Mouse (Mus musculus) retina, postnatal 7 days (tissue): ENCODE data around the gene Fam71e1.

Experiments used
- DNase-seq: peaks from one replicate; pipeline ENCODE4 v3.0.0-alpha.2; 2012; ENCODE audit warnings: low read depth, low spot score

Fam71e1 gene

DNA sequence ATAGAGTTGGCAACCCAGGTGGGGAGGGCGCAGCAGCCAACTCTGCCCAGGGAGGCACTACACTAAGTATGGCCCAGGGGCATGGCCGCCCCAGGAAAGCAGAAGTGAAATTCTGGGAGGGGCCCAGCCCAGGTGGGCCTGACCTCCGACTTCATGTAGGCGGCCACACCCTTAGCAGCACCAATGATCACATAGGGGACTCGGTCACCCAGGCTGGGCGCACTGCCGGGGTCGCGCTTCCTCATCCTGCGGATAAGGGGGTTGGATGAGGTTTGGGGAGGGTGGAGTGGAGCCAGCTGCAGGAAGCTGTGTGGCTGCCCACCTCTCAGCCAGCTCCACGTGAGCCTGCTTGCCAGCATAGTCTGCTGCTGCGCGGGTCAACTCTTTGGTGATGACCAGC lies 37.9 kb downstream of the Fam71e1 start:
- DNase-seq, result no peak

DNA sequence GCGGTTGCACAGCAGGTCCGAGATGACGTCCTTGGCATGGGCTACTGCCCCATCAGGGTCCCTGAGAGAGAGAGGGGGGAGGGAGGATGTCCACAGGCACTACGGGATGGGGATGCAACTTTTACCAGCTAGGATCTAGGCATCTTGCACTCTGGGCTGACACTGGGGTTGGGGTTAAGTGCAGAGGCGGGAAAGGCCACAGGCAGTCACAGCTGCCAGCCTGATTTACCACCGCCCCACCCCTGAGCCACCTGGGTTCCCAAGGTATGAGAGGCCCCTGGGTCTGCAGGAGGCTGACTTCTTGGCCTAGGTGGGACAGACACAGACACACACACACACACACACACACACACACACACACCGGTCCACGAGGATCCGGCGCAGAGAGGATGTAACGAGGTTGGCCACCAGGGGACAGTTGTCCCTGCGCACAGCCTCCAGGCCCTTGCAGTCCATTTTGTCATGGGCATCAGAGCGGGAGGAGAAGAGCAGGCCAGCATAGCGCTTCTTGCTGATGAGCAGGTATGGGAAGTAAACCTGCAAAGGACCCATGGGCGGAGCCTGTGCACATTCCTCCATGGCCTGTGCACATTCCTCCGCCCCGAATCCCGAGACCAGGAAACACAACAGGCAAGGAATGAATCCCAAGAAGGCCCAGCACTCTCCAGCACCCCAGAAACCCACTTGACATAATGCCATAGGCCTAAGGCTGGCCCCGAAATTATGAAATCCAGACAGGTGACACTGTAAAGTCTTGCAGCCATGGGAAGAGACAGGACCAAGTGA lies 38.5 kb downstream of the Fam71e1 start:
- no peak for DNase-seq

DNA sequence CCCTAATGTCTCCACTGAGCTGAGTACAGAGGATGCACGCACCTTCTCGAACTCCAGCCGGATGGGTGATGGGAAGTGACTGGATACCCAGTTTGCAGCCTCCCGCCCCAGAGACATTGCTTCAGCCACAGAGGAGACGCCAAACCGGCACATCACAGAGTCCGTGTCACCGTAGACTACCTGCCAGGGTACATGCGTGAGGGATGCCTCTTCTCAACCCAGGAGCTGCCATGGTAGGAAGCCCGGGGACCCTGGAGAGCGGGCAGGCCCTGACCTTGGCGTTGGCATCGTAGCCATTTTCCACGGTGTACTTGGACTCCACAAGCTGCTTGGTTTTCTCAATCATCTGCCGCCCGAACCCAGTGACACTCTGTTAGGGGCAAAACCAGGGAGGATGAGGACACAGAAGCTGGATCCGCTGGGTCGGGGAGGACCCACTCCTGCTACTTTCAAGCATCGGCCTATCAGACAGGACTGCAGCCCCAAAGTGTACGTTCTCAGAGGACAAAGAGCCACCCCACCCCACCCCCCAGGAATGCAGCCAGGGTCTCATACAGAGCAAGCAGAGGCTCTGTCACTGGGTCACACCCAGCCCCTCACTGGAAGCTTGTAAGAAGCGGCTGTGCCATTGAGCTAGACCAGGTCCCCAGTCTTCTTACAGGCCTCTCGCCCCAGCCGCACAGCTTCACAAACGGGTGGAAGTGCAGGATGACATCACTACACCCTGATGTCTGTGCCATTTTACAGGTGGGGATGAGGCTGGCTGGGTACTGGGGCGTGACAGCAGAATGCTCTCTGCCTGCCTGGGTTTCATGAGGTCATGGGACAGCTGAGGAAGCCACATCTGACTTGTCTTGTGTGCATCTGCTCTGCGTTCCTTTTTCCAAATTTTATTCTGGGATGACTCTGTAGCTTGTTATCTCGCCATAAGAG lies 39.5 kb downstream of the Fam71e1 start:
- DNase-seq, result no peak

DNA sequence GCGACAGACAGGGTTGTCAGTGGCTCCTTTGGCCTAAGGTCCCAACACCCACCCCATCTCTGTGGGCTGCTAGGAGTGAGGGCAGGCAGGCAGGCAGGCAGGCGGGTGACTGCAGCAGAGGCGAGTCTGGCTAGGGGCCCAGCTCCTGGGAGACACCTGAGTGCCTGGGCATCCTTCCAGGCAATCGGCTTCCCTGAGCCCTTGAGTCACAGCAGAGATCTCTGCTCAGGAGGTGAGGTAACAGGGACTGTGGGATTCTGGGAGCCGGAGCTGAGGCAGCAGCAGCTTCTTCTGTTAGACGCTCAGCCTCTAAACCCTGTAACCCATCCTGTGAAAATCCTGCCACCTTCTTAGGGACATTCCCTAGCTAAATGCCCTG lies 40.2 kb downstream of the Fam71e1 start:
- DNase-seq, result no peak

DNA sequence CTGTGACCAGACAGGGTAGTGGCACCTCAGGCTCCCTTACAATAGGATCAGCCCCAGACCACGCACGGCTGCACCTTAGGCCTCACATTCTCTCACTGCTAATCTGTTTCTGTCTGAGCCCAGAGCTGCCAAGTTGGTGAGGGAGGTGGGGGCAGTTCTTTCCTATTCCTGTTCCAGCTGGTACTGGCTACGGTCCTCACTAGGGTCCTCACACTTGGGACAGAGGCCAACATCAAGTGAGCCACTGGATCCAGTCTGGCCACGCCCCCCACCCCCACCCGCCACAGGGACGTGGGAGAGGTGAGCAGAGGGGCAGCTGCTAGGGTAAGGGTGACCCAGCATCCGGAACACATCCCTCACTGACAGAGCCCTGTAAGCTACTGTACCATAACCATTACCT lies 40.6 kb downstream of the Fam71e1 start:
- no peak for DNase-seq

DNA sequence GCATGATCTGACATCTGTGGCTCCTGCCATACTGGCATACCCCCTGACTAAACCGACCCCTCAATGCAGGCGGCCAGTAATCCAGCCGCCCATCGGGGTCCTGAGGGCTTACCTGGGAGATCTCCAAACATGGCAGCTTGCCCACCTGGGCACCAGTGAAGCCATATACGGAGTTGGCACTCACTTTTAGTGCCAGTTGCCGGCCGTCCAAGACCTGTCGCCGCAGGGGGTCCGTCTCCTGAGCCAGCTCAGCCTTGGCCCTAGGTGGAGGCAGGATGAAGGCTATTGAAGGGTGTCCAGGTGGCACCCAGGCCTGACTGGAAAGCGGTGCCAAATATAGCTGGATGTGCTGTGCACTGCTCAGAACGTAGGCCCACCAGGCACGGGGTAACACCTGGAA lies 41.1 kb downstream of the Fam71e1 start:
- DNase-seq, result no peak

DNA sequence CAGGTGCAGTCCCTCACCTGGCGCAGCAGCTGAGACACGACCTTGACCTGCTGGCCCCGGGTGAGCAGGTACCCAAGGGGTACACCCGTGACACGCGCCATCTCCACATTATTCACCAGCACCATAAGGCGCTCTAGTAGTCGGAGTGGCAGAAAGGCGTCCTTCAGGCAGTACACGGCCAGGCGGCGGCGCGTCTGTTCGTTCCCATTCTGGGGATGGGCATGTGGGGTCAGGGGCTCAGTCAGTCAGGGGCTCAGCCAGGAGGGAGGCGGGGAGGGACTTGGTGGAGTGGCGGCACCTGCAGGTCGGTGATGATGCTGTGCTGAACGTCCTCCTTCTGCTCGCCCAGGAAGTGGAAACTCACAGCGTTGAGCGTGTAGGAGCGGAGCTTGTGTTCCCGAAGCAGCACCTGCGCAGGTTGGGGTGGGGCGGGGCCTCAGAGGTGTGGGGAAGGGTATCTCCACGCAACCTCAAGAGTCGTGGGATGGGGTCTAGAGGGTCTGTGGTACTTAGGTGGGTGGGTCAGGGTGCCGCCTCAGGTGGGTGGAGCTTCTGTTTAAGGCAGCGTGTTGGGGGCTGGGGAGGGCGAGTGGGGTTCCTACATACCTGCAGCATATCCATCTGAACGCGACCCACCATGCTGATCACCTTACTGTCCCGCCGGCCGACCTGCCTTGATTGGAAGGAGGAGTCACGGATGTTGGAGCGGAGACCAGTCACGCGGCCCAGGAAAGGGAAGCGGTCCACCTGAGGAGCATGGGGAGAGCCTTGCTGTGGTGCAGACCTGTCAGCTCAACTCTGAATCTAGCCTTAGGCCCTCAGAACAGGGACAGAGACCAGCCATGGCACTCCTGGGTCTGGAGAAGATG lies 42.6 kb downstream of the Fam71e1 start:
- no peak for DNase-seq

DNA sequence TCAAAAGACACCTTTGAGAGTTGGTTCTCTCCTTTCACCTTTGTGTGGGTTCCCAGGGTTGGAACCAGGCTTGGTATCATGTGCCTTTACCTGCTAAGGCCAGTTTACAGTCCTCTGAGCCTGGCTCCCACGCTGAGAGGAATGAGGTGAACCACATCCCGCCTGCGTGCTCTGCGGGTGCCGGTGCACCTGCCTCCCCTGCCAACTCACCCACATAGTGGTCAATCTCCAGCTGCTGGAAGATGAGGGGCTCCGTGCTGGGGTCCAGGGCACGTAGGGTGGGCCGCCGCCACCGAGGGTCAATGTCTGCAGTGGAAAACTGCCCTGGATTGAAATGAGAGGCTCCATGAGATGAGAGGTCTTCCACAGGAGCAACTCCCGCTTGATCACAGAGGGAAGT lies 46.2 kb downstream of the Fam71e1 start:
- DNase-seq, result no peak

DNA sequence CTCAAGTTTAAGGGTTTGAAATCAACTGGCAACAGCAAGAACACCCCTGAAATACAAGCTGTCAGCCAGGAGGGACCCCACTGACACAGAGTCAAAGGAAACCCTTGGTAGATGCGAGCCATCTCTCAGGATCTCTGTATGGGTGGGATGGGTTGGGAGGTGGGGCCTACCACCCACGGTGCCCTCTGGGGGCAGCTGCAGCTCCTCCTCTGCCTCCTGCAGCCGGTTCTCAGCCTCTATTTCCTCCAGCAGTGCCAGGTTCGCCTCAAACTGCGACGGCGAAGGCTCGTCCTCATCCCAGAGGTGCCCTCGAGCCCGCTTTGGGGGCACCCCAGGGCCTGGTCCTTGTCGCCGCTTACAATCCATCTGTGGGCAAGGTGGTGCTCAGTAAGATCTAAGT lies 46.7 kb downstream of the Fam71e1 start:
- no peak for DNase-seq

DNA sequence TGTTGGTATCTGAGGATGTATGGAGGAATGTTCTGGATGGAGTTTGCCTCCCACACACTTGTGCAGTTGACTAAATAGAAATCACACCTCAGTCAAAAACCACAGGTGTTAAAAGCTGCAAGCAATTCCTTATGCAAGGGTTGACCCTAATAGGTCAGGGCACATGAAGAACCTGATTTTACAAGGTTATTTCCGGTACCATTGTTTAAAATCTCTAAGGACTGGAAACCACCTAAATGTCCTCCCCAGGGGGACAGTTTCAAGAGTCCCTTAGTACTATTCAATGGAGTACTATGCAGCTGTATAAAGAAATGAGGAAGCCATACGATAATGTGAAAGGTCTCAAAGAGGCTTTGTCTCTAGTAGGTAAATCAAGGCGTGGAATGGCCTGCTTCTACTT lies 49.9 kb downstream of the Fam71e1 start:
- no peak for DNase-seq

DNA sequence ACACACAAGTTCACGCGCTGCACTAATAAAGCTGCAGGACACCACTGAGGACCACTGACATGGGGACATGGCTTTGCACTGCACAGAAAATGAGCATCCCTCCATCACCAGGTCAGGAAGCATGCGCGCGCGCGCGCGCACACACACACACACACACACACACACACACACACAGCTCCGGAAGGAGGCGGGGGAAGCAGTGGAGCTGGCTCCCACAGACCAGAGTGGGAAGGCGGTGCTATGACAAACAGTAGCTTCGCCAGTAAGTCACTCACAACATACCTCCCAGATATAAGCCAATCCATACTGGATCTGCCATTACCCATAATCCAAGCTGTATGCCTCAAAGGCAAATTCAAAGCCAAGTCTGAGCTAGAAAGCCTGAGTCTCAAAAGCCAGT lies 50.7 kb downstream of the Fam71e1 start:
- DNase-seq, result no peak

DNA sequence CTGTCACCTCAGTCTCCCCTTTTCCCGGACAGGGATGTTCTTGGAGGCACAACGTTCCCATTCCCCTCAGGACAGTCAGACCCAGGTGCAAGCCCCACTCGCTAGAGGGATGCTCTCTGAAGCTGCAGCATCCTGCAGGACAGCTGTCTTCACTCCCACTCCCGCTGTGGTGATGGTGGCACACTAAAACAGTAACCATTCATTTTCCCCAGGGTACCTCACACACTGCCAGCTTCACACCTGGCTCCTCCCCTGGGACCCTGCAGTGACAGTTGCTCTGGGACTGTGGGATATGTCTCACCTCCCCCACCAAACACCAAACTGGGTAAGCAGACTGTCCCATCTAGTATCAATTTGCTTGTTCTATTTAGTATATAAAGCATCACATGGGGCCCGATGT lies 51.3 kb downstream of the Fam71e1 start:
- DNase-seq, result no peak

DNA sequence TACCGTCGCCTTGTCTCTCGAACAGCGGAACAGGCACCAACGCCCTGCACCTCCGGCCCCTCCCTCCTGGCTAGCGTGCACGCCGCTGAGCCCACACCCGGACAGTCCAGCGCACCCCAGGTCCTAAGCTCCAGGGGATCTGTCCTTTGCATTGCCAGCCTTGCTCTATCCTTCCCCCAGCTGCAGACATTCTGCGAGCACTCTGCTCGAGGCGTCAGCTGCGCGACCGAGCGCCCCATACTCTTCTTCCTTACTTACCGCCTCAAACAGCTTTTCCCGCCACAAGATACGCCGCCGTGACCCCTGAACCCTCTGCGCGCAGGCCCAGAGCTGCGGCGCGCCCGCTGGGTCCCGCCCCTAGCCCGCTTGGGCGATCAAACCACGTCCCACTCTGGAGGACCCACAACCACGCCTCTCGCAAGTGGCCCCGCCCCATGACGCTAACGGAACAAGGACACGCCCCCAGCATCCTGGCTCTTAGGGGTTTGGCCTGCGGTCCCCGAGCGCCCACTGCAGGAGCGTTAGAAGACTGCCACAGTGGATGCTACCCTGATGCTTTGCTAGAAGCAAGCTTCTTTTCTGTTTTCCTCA lies 52.2 kb downstream of the Fam71e1 start, which contains the start of gene Pold1:
Pold1 (minus strand) TSS at position 353 of the 591 bp plus-strand sequence.
- peak; percentile 100 for DNase-seq

DNA sequence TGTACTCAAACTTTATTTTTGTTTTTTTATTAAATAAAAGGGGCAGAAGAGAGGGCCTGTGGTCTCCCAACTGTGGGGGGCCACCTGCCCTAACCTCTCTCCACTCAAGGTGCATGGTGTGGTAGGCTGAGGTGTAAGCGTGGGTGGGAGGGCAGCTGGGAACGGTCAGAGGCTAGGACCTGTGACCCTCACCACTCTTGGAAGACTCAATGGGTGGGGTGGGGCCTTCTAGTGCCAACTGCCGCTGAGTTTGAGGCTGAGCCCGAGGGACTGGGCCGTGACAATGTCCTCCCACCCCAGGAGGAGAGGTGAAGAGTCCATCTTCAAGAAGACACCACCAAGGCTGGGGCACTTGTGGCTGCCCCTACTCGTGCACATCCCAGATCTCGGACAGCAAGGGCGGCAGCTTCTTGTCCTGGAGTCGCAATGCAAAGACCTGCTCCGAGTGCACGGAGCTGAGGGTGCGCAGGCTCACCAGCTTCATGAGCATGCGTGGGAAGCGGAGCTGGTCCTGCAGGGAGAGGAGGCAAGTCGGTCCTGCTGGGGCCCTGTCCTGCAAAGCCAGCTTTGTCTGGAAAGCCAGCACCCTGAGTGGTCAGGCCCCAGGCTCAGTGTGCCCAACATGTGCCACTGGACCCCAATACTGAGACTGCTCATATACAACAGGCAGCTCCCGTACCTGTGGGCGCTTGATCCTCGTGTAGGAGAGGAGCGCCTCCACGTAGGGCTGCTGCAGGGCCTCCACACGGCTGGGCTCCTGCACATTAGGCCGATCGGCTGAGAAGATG lies 53.4 kb downstream of the Fam71e1 start:
- DNase-seq, result no peak

DNA sequence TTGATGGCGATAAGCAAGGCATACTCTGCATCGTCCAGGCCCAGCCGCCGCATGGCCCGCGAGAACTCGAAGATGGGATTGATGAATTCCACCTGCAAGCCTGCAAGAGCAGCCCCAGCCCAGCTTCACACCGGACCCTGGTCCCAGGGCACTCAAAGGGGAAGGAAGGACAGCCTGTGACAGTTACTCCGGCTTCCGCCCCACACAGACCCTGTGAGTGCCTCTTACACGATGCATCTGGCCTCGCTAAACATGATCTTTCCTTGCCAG lies 54.0 kb downstream of the Fam71e1 start:
- DNase-seq, result no peak
